Mouse (Mus musculus) gonadal fat pad, adult 2 months (tissue): Measurements from ENCODE around the gene Gm2030. TPM values are rescaled to one million over a fixed set of nuclear protein-coding genes. Genes with fewer than 3 reads are reported as not detected.
"Not testable (repeated sequence)": the region's sequence is repeated elsewhere in the genome, so short reads cannot be mapped to it uniquely, and the experiment has no call there.

Experiments
- DNase-seq: peaks from one replicate; pipeline ENCODE4 v3.0.0-alpha.2; 2012; ENCODE audit warnings: low read depth
- polyA plus RNA-seq: library from polyadenylated mRNA; depleted of rRNA; stranded (reverse); fragments of >200 nt; gene quantifications from 2 replicates; pipeline ENCODE4 v1.2.3, GENCODE M21; 2012; rRNA removed

The Gm2030 gene
- not detected in 2 replicates for polyA plus RNA-seq

DNA sequence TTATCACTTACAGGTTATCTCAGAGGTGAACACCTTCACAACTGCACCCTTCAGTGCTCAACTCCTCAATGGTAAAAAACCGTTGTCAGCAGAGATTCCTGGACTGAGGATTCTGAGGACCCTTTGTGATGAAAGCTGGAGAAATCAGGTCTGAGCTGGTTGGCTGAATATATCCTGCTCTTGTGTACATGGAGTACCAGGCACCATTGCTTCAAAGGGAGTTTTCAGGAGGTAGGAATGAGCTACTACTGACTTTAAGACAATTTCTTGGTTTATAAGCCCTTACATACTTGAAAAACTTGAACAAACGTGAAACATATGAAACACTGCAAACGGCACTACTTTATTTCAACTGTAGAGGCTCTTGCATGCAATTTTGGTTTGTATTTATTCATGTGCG lies at the start of gene Gm2030:
Gene Gm2030 (minus strand): TSS at position 101 of the 400 bp plus-strand sequence.
- DNase-seq, result not testable (repeated sequence)

Other genes with a start within 250 kb of the Gm2030 start
- gene Gm2012, start 78.7 kb downstream of the Gm2030 start, polyA plus RNA-seq, result not detected in 2 replicates
- not detected in 2 replicates for gene Slx, start 235.5 kb upstream of the Gm2030 start, polyA plus RNA-seq